Mouse (Mus musculus) hindbrain, embryonic 15.5 days (tissue): ENCODE data around the gene Kir3dl1. TPM values are rescaled to one million over a fixed set of nuclear protein-coding genes. Genes with fewer than 3 reads are reported as not detected.
"Not testable (repeated sequence)": the region's sequence is repeated elsewhere in the genome, so short reads cannot be mapped to it uniquely, and the experiment has no call there.

Source experiments
- ATAC-seq: fragments of 200-750 bp; cut with Nextera tagmentation; 2 replicates; pipeline ENCODE4 v1.8.0; 2017; ENCODE audit warnings: low read depth, moderate number of reproducible peaks, moderate TSS enrichment; ENCODE audit not compliant: low FRiP score
- H3K27ac ChIP-seq: fragments of 300-500 bp; sonication (generic); replicated peaks from 2 replicates; pipeline ENCODE4 v1.5.1; 2015; ENCODE audit warnings: mild to moderate bottlenecking, inconsistent platforms
- H3K27me3 ChIP-seq: fragments of 300-500 bp; sonication (generic); 2 replicates; pipeline ENCODE4 v1.6.1; 2015; ENCODE audit warnings: control low read depth, inconsistent platforms
- H3K36me3 ChIP-seq: fragments of 300-500 bp; sonication (generic); 2 replicates; pipeline ENCODE4 v1.6.1; 2015; ENCODE audit warnings: control low read depth, inconsistent platforms
- H3K4me1 ChIP-seq: fragments of 300-500 bp; sonication (generic); replicated peaks from 2 replicates; pipeline ENCODE4 v1.6.1; 2015; ENCODE audit warnings: control low read depth, inconsistent platforms
- H3K4me2 ChIP-seq: fragments of 300-500 bp; sonication (generic); 2 replicates; pipeline ENCODE4 v1.6.1; 2015; ENCODE audit warnings: moderate library complexity, mild to moderate bottlenecking, inconsistent platforms
- H3K4me3 ChIP-seq: fragments of 300-500 bp; sonication (generic); 2 replicates; pipeline ENCODE4 v1.5.1; 2015; ENCODE audit warnings: mild to moderate bottlenecking, inconsistent platforms
- H3K9ac ChIP-seq: fragments of 300-500 bp; sonication (generic); 2 replicates; pipeline ENCODE4 v1.6.1; 2015; ENCODE audit warnings: inconsistent platforms
- H3K9me3 ChIP-seq: fragments of 300-500 bp; sonication (generic); 2 replicates; pipeline ENCODE4 v1.6.1; 2016; ENCODE audit warnings: control low read depth, inconsistent platforms
- WGBS: fragments of 180-500 bp; shearing (Covaris S2); methylation state at CpG from one replicate; pipeline ENCODE4 v1.1.7; 2015; 5-methylcytosine and 5-hydroxymethylcytosine counted together
- polyA plus RNA-seq: library from polyadenylated mRNA; unstranded; fragments of >200 nt; fragmentation: Nextera tagmentation; extraction: Ambion mirVana; gene quantifications from 2 replicates; pipeline ENCODE4 v1.2.1, GENCODE M21; 2015

Gene Kir3dl1
- not detected in 2 replicates for polyA plus RNA-seq

DNA sequence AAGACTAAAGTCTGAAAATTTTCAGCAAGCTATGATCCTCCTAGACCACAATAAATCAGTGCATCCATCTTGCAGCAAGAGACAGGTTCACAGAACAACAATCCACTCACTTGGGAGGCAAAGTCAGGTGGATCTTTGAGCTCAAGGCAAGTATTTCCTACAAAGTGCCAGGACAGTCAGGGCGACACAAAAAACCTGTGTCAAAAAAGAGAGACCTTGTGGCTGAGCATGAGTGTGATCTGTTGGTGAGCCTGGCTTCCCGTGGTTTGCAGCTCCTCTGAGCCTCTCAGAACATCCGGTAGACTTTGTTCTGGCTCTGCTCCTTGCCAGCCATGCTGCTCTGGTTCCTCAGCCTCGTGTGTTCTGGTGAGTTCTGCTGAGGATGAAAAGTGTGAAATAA lies at the start of gene Kir3dl1:
Gene Kir3dl1 (plus strand): TSS at position 301 of the 400 bp plus-strand sequence.
- not testable (repeated sequence) for ATAC-seq, H3K4me1 ChIP-seq, H3K27ac ChIP-seq, H3K9ac ChIP-seq, H3K4me2 ChIP-seq, H3K36me3 ChIP-seq, H3K27me3 ChIP-seq, H3K4me3 ChIP-seq, H3K9me3 ChIP-seq
- WGBS = 80% methylated on average over 4 of the region's 4 CpGs

DNA sequence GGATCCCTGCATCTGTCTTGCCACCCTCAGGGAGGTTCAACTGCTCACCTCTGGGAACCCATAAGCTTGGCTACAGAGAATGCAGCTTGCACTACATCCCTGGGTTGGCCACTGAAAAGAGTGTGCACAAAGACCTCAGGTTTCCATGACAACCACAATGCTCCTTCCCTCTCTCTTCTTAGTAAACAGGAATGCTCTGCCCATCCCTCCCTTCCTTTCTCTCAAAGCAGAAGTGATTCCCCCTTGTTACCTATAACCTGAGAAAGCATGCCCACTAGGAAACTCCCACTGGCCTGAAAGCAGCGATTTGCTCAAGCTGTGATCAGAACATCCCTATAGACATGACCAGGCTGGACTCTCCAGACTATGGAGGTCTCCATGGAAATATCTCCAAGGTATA lies 26.2 kb downstream of the Kir3dl1 start, which contains the start of gene Kir3dl2:
Gene Kir3dl2 (minus strand): TSS at position 101 of the 400 bp plus-strand sequence.
- H3K4me3 ChIP-seq, H3K27me3 ChIP-seq, H3K4me2 ChIP-seq, H3K36me3 ChIP-seq, H3K9ac ChIP-seq, ATAC-seq, H3K9me3 ChIP-seq, H3K27ac ChIP-seq, H3K4me1 ChIP-seq: not testable (repeated sequence)
- WGBS = 80% methylated on average over 1 of the region's 1 CpGs

DNA sequence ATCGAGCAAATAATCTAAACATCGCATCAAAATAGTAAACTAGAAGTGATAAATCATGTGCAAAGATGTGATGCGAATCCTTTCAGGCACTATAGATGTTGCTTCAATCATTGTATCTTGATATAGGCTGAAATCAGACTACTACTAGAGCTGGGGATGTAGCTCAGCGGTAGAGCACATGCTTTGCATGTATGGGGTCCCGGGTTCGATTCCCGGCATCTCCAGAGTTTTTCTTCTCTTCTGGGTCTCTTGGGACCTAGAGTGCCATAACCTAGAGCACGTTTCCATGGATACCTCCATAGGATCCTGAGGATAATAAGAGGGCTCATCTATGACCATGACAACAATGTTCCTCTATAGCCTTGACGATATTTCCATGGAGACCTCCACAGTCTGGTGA lies 51.3 kb downstream of the Kir3dl1 start:
- not testable (repeated sequence) for H3K9ac ChIP-seq, ATAC-seq, H3K9me3 ChIP-seq, H3K27me3 ChIP-seq, H3K36me3 ChIP-seq, H3K27ac ChIP-seq, H3K4me3 ChIP-seq, H3K4me1 ChIP-seq, H3K4me2 ChIP-seq
- 87% methylated on average over 9 of the region's 9 CpGs for WGBS

Other genes starting within 250 kb of the Kir3dl1 start
- gene Bex3, start 247.7 kb upstream of the Kir3dl1 start, polyA plus RNA-seq = 743 and 769 TPM in 2 replicates
- gene Kir3dl2, start 26.1 kb downstream of the Kir3dl1 start, polyA plus RNA-seq = 0.14 TPM in 1 of 2 replicates, not detected in the other
- gene Tceal3, start 72.8 kb downstream of the Kir3dl1 start, polyA plus RNA-seq = 78.2 and 87.9 TPM in 2 replicates
- gene Tceal1, start 190.0 kb downstream of the Kir3dl1 start, polyA plus RNA-seq = 21.8 and 23.2 TPM in 2 replicates
- 523 and 538 TPM in 2 replicates for gene Morf4l2, start 225.7 kb downstream of the Kir3dl1 start, polyA plus RNA-seq